Mouse (Mus musculus) hindbrain, embryonic 15.5 days (tissue): ENCODE data around the gene Robo1. TPM values are rescaled to one million over a fixed set of nuclear protein-coding genes. Genes with fewer than 3 reads are reported as not detected.

Experiments
- ATAC-seq: fragments of 200-750 bp; cut with Nextera tagmentation; 2 replicates; pipeline ENCODE4 v1.8.0; 2017; ENCODE audit warnings: low read depth, moderate number of reproducible peaks, moderate TSS enrichment; ENCODE audit not compliant: low FRiP score
- H3K27ac ChIP-seq: fragments of 300-500 bp; sonication (generic); replicated peaks from 2 replicates; pipeline ENCODE4 v1.5.1; 2015; ENCODE audit warnings: mild to moderate bottlenecking, inconsistent platforms
- H3K27me3 ChIP-seq: fragments of 300-500 bp; sonication (generic); 2 replicates; pipeline ENCODE4 v1.6.1; 2015; ENCODE audit warnings: control low read depth, inconsistent platforms
- H3K36me3 ChIP-seq: fragments of 300-500 bp; sonication (generic); 2 replicates; pipeline ENCODE4 v1.6.1; 2015; ENCODE audit warnings: control low read depth, inconsistent platforms
- H3K4me1 ChIP-seq: fragments of 300-500 bp; sonication (generic); replicated peaks from 2 replicates; pipeline ENCODE4 v1.6.1; 2015; ENCODE audit warnings: control low read depth, inconsistent platforms
- H3K4me2 ChIP-seq: fragments of 300-500 bp; sonication (generic); 2 replicates; pipeline ENCODE4 v1.6.1; 2015; ENCODE audit warnings: moderate library complexity, mild to moderate bottlenecking, inconsistent platforms
- H3K4me3 ChIP-seq: fragments of 300-500 bp; sonication (generic); 2 replicates; pipeline ENCODE4 v1.5.1; 2015; ENCODE audit warnings: mild to moderate bottlenecking, inconsistent platforms
- H3K9ac ChIP-seq: fragments of 300-500 bp; sonication (generic); 2 replicates; pipeline ENCODE4 v1.6.1; 2015; ENCODE audit warnings: inconsistent platforms
- H3K9me3 ChIP-seq: fragments of 300-500 bp; sonication (generic); 2 replicates; pipeline ENCODE4 v1.6.1; 2016; ENCODE audit warnings: control low read depth, inconsistent platforms
- WGBS: fragments of 180-500 bp; shearing (Covaris S2); methylation state at CpG from one replicate; pipeline ENCODE4 v1.1.7; 2015; 5-methylcytosine and 5-hydroxymethylcytosine counted together
- polyA plus RNA-seq: library from polyadenylated mRNA; unstranded; fragments of >200 nt; fragmentation: Nextera tagmentation; extraction: Ambion mirVana; gene quantifications from 2 replicates; pipeline ENCODE4 v1.2.1, GENCODE M21; 2015

The Robo1 gene
- polyA plus RNA-seq, 1 experiment from 2014 or later = 33.1 TPM

DNA sequence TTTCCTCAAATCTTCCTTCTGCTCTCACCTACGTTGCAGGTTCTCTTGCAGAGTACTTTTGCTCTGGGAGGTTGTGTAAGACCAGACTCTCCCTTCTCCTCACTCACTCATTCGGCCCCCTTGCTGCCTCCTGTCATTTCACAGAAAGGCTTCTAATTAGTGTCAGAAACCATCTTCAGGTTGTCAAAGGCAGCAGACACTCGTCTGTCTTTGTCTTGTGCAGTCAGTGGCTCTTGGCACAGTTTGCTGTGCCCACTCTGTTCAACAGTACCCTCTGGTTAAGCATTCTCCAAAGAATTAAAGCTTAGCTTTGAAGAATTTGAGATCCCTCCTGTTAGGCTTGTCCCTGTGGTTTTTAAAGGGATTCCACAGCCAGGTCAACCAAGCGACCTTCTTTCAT, 774.3 kb downstream of the Robo1 start:
- Histone ChIP-seq H3K36me3 (no peaks in the 10 kb centered on the region), H3K9me3 (no peaks in the 10 kb centered on the region), H3K4me2 (no peak overlapping the region), H3K4me1 (no peaks in the 10 kb centered on the region), H3K27me3 (no peaks in the 10 kb centered on the region), H3K4me3 (no peak overlapping the region), H3K9ac (no peak overlapping the region), H3K27ac (no peak overlapping the region)
- WGBS = 76% methylated on average over 4 of the region's 4 CpGs
- no peak for ATAC-seq

GRCm38 (mm10) chr16:73083077-73083476, 775.0 kb downstream of the Robo1 start:
- H3K4me2 ChIP-seq = no peak overlapping the region
- no peaks in the 10 kb centered on the region for H3K4me1 ChIP-seq
- ATAC-seq = no peak

More at GRCm38 (mm10) chr16:73083077-73083476, 775.0 kb downstream of the Robo1 start:
- H3K9me3 ChIP-seq = no peaks in the 10 kb centered on the region
- H3K4me3 ChIP-seq = no peak overlapping the region
- WGBS = 89% methylated on average over 2 of the region's 2 CpGs
- no peaks in the 10 kb centered on the region for H3K36me3 ChIP-seq
- H3K9ac ChIP-seq = no peak overlapping the region
- no peak overlapping the region for H3K27ac ChIP-seq
- no peaks in the 10 kb centered on the region for H3K27me3 ChIP-seq
